Mouse (Mus musculus) erythroblast, embryonic 14.5 days (primary cell): Measurements from ENCODE around the gene Caly.

ENCODE experiments used
- GATA1 ChIP-seq: IDR thresholded peaks from 2 replicates; pipeline ENCODE4 v1.6.1; 2012; ENCODE audit warnings: low read length, inconsistent platforms, mixed read lengths
- TAL1 ChIP-seq: IDR thresholded peaks from 3 replicates; pipeline ENCODE4 v1.6.1; 2012; ENCODE audit warnings: low read length, inconsistent platforms, mixed read lengths

DNA sequence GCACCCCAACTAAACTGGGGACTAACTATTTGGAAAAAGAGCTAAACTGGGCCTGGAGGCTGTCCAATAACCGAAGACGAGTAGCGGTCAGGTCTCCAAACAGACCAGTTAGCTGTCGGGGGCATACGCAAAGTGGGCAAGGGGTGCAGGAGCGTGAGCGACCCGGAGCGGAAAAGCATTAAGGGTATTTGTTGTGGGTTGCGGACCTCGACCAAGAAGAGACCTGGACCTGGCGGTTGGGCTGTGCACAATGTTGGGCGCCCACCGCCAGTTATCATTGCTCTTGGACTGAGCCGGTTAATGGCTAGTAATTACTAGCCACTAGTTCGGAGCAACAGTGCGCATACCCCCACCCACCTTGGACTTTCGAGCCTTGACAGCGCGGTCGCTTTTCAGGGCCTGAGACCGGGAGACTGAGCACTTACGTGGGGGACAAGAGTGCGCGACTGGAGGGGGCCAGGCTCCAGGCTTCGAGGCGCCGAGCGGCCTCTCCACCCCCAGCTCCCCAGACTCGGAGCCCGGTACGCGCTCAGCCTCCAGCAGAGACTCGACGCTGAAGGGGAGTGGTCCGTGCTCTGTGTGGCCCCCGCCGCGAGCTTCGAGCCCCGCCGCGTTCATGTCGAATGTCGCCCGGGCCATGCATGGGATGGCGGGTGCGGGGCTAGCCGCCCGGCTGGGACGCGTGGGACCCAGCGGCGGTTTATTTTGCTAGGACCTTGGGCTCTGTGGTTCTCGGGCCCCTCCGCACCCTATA, 33.8 kb downstream of the Caly start, which contains the start of gene Msx3:
- TF ChIP-seq GATA1 (no peak), TAL1 (no peak)
